Mouse (Mus musculus) bone marrow macrophage, adult 2 months (primary cell): Measurements from ENCODE around the gene Nek6. TPM values are rescaled to one million over a fixed set of nuclear protein-coding genes. Genes with fewer than 3 reads are reported as not detected.
A peak's percentile ranks its signal among the peaks of the same experiment; 100 is the strongest.

ENCODE experiments used
- H3K27ac ChIP-seq: 2 replicates; pipeline ENCODE4 v1.5.1; 2012; ENCODE audit warnings: low read depth, low read length; ENCODE audit not compliant: insufficient read depth
- H3K4me1 ChIP-seq: 2 replicates; pipeline ENCODE4 v1.6.1; 2012; ENCODE audit warnings: low read length; ENCODE audit not compliant: control insufficient read depth, insufficient read depth
- H3K4me3 ChIP-seq: 2 replicates; pipeline ENCODE4 v1.5.1; 2012; ENCODE audit warnings: mild to moderate bottlenecking, low read length, moderate library complexity; ENCODE audit not compliant: insufficient read depth
- CTCF ChIP-seq: IDR thresholded peaks from 2 replicates; pipeline ENCODE4 v1.5.1; 2012; ENCODE audit warnings: low read depth, mild to moderate bottlenecking, low read length, moderate library complexity
- POLR2A ChIP-seq: IDR thresholded peaks from 2 replicates; pipeline ENCODE4 v1.6.1; 2012; ENCODE audit warnings: mild to moderate bottlenecking, low read depth, low read length, borderline replicate concordance
- polyA plus RNA-seq: library from polyadenylated mRNA; stranded (reverse); fragments of >200 nt; gene quantifications from 2 replicates; pipeline ENCODE4 v1.2.4, GENCODE M21; 2012; ENCODE audit not compliant: missing spikeins, insufficient read depth, insufficient read length

Gene Nek6
- polyA plus RNA-seq, 1 experiment = 15.8 TPM

DNA sequence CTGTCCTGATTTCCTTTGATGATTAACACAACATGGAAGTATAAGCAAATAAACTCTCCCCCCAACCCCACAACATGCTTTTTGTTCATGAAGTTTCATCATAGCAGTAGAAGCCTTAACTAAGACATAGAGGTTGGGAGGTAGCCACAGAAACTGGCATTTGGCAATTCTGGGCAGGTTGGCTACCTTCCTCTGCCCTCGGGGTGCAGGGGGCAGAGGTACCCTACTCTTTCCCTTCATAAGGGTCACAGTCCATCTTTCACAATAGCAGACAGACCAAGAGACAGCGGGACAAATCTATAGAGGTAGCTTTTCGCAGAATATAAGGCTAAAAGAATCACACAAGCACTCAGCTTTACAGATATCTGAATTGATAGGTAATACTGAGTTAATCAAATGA is 8.7 kb upstream of the Nek6 start:
- peaks cover 18% of the 10 kb centered on the region for H3K4me1 ChIP-seq
- H3K4me3 ChIP-seq = no peak overlapping the region
- H3K27ac ChIP-seq = no peak overlapping the region
- TF ChIP-seq POLR2A (no peak), CTCF (no peak)

DNA sequence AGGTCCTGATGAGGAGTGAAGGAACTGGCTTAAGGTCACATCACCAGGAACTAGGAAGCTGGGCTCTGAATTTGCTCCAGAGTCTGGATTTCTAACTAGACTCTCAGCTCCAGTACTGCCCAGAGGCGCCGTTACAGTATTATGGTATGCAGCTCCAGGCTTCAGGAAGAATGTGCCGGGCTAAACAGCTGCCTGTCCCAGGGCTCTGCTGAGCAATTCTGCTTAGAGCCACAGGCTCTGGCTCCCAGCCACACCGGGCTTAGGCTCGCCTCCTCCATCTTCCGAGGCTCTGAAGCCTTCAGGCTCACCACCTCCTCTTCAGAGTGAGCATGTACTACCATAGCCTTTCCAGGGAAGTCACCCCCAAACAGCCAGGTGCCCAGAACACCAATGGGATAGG is 7.1 kb upstream of the Nek6 start:
- Histone ChIP-seq H3K4me1 (peaks cover 21% of the 10 kb centered on the region), H3K27ac (no peak overlapping the region), H3K4me3 (no peak overlapping the region)
- no peak for TF ChIP-seq POLR2A
- TF ChIP-seq CTCF = no peak

- peaks cover 33% of the 10 kb centered on the region for H3K4me1 ChIP-seq
- no peak overlapping the region for H3K4me3 ChIP-seq
- TF ChIP-seq POLR2A = no peak
- TF ChIP-seq CTCF = no peak
- no peak overlapping the region for H3K27ac ChIP-seq
Measured at GRCm38 (mm10) chr2:38507181-38507580, 4.3 kb upstream of the Nek6 start.

DNA sequence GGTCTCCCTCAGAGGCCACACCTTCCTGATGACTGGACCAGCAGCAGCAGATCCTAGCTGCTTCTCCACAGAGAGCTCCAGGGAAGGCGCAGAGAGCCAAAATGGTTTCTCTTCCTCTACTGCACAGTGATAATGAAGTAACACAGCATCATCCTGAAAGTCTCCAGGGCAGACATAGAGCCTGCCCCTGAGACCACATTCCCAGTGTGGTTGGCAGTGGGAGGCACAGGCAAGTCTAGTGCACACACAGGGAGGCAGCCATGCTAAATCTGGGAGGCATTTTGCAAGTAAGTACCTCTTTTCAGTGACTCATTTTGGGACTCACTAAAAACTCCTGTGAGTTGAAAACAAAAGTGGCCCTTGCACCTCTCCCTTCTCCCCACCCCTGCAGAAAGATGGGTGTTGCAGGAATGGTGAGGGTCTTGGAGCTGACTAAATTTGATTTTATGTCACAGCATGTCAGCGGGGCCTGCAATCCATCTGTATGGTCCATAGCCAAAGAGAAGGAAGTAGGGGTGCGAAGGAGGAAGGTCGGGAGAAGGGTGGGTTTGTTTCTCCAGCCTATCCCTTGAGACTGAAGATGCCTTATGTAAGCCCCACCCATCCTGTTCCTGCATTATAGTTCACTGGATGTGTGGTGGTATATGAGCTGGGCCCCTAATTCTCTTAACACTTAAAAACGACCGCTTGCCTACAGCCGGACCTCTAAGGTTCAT is 2.3 kb upstream of the Nek6 start:
- Histone ChIP-seq H3K27ac (peak overlapping the region; percentile 23; the same call in 1 of the 2 replicates), H3K4me3 (no peak overlapping the region), H3K4me1 (peaks cover 41% of the 10 kb centered on the region)
- TF ChIP-seq POLR2A (no peak), CTCF (no peak)

DNA sequence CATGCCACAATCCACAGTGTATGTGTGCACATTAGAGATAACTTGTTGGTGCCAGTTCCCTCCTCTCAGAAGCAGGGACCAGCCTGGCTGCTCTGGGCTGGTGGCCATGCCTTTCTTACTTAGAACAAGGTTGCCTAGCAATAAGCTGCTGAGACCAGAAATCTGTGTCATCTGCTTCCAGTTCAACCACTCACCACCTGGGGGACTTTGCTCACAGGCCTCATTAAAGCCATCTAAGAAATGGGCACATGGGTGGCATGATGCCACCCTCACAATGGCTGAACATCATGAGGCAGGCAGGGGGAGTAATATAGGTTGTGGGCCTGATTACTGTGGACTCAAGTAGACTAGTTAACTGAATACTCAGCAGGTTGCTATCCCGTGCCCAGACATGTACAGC is 1.3 kb upstream of the Nek6 start:
- TF ChIP-seq POLR2A (no peak), CTCF (no peak)
- Histone ChIP-seq H3K27ac (no peak overlapping the region), H3K4me1 (peaks cover 49% of the 10 kb centered on the region)

DNA sequence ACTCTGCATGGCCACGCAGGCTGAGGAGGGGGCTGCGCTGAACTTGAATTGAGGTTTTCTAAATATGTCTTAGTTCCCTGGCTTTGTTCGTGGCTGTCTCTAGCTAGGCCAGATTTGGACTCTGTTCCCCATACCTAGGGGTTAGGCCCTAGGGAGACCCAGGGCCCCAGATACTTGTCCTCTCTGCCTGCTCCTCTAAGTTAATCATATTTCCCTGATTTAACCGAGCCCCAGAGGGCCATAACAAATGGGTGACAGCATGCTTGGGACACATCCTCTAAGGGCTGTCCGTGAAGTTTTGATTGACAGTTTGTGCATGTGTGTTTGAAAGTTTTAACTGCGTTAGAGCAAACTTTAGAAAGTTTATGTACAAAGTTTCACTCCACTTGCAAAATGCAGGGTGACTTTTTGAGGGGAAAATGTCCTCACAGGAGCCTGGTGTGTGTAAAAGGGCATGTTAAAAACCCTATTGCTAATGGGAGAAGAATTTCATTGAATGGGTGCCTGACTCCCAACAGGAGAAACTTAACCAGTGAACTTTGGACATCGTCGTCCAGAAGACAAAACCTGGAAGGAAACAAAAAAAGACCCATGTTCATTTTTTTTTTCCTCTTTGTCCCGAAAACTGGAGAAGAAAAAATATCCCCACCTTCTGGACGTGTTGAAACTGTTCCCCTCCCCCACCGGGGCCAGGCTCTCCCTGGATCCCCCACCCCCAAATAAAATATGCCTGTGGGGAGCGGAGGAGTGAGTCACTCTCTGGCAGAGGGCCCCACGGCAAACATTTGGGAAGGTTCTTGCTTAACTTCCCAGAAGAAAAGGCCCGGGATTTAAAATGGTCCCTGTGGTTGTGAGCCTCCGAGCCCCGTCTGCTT is 1.1 kb downstream of the Nek6 start:
- Histone ChIP-seq H3K4me3 (peak overlapping the region; percentile 94), H3K27ac (peak overlapping the region; percentile 71), H3K4me1 (peaks cover 64% of the 10 kb centered on the region)
- no peak for TF ChIP-seq POLR2A
- no peak for TF ChIP-seq CTCF

More for the DNA sequence above, 1.3 kb upstream of the Nek6 start:
- no peak overlapping the region for H3K4me3 ChIP-seq

GRCm38 (mm10) chr2:38513183-38513529 is 1.7 kb downstream of the Nek6 start:
- peak overlapping the region; percentile 71 for H3K27ac ChIP-seq
- H3K4me3 ChIP-seq = peak overlapping the region; percentile 94
- TF ChIP-seq POLR2A (no peak), CTCF (no peak)

DNA sequence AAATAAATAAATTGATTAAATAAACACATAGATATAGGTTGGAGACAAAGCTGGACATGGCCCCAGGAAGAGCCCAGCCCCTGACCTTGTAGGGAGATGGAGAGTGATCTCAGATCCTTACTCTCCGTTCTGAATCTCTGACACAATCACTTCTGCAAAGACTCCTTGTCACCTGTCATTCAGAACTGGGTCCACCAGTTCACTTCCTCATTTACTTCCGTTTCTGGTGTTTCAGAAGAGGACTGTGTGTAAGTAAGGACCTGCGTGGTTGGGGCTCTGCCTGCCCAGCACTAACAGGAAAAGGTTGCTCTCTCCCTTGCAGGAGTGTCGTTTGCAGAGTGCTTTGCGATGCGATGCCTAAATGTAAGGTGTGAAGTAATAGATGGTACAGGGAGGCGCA is 3.0 kb downstream of the Nek6 start:
- Histone ChIP-seq H3K4me1 (peaks cover 72% of the 10 kb centered on the region), H3K27ac (peak overlapping the region; percentile 71), H3K4me3 (peak overlapping the region; percentile 36; the same call in 1 of the 2 replicates)
- TF ChIP-seq CTCF = no peak
- TF ChIP-seq POLR2A = no peak

More at GRCm38 (mm10) chr2:38513183-38513529, 1.7 kb downstream of the Nek6 start:
- H3K4me1 ChIP-seq = peaks cover 69% of the 10 kb centered on the region

GRCm38 (mm10) chr2:38515446-38515845 is 4.0 kb downstream of the Nek6 start:
- H3K4me3 ChIP-seq = no peak overlapping the region

GRCm38 (mm10) chr2:38516471-38516870 is 5.0 kb downstream of the Nek6 start:
- Histone ChIP-seq H3K27ac (peak overlapping the region; percentile 42), H3K4me3 (no peak overlapping the region), H3K4me1 (peaks cover 75% of the 10 kb centered on the region)
- no peak for TF ChIP-seq POLR2A
- no peak for TF ChIP-seq CTCF

More at GRCm38 (mm10) chr2:38515446-38515845, 4.0 kb downstream of the Nek6 start:
- Histone ChIP-seq H3K4me1 (peaks cover 71% of the 10 kb centered on the region), H3K27ac (no peak overlapping the region)
- TF ChIP-seq POLR2A (no peak), CTCF (no peak)
